Mouse (Mus musculus) neural tube, embryonic 12.5 days (tissue): ENCODE measurements around the gene Dohh. TPM values are rescaled to one million over a fixed set of nuclear protein-coding genes. Genes with fewer than 3 reads are reported as not detected.
A peak's percentile ranks its signal among the peaks of the same experiment; 100 is the strongest.

ENCODE experiments used
- ATAC-seq: fragments of 200-750 bp; cut with Nextera tagmentation; 2 replicates; pipeline ENCODE4 v1.8.0; 2017; ENCODE audit warnings: low read depth, mild to moderate bottlenecking, moderate TSS enrichment, moderate library complexity; ENCODE audit not compliant: low FRiP score
- H3K27ac ChIP-seq: fragments of 300-500 bp; sonication (generic); 2 replicates; pipeline ENCODE4 v1.5.1; 2016
- H3K27me3 ChIP-seq: fragments of 300-500 bp; sonication (generic); replicated peaks from 2 replicates; pipeline ENCODE4 v1.6.1; 2016; ENCODE audit warnings: mild to moderate bottlenecking
- H3K36me3 ChIP-seq: fragments of 300-500 bp; sonication (generic); 2 replicates; pipeline ENCODE4 v1.6.1; 2016; ENCODE audit warnings: mild to moderate bottlenecking
- H3K4me1 ChIP-seq: fragments of 300-500 bp; sonication (generic); 2 replicates; pipeline ENCODE4 v1.6.1; 2016
- H3K4me2 ChIP-seq: fragments of 300-500 bp; sonication (generic); replicated peaks from 2 replicates; pipeline ENCODE4 v1.6.1; 2016; ENCODE audit warnings: mild to moderate bottlenecking
- H3K4me3 ChIP-seq: fragments of 300-500 bp; sonication (generic); 2 replicates; pipeline ENCODE4 v1.5.1; 2016
- H3K9ac ChIP-seq: fragments of 300-500 bp; sonication (generic); 2 replicates; pipeline ENCODE4 v1.6.1; 2016; ENCODE audit warnings: mild to moderate bottlenecking
- H3K9me3 ChIP-seq: fragments of 300-500 bp; sonication (generic); 2 replicates; pipeline ENCODE4 v1.6.1; 2016; ENCODE audit warnings: mild to moderate bottlenecking
- WGBS: fragments of 180-500 bp; shearing (Covaris S2); methylation state at CpG from one replicate; pipeline ENCODE4 v1.1.7; 2016; 5-methylcytosine and 5-hydroxymethylcytosine counted together
- polyA plus RNA-seq: library from polyadenylated mRNA; unstranded; fragments of >200 nt; fragmentation: Nextera tagmentation; extraction: Ambion mirVana; gene quantifications from 2 replicates; pipeline ENCODE4 v1.2.1, GENCODE M21; 2016

The Dohh gene
- polyA plus RNA-seq, 1 experiment from 2014 or later, result 75.6 TPM

GRCm38 (mm10) chr10:81390678-81390965 lies 6.4 kb downstream of the Dohh start:
- no peak overlapping the region for H3K9ac ChIP-seq
- H3K4me2 ChIP-seq, result no peak overlapping the region
- peaks cover 30% of the 10 kb centered on the region for H3K36me3 ChIP-seq
- H3K27ac ChIP-seq, result no peak overlapping the region
- no peak for ATAC-seq
- H3K4me1 ChIP-seq, result peaks cover 28% of the 10 kb centered on the region
- H3K27me3 ChIP-seq, result no peaks in the 10 kb centered on the region
- H3K9me3 ChIP-seq, result no peaks in the 10 kb centered on the region
- no peak overlapping the region for H3K4me3 ChIP-seq
- 90% methylated on average over 13 of the region's 13 CpGs for WGBS

GRCm38 (mm10) chr10:81392270-81392669 lies 8.0 kb downstream of the Dohh start:
- peaks cover 34% of the 10 kb centered on the region for H3K4me1 ChIP-seq
- H3K27ac ChIP-seq, result no peak overlapping the region
- no peaks in the 10 kb centered on the region for H3K9me3 ChIP-seq
- no peaks in the 10 kb centered on the region for H3K27me3 ChIP-seq
- WGBS, result 86% methylated on average over 6 of the region's 6 CpGs
- peaks cover 14% of the 10 kb centered on the region for H3K36me3 ChIP-seq
- no peak for ATAC-seq
- no peak overlapping the region for H3K9ac ChIP-seq
- H3K4me2 ChIP-seq, result no peak overlapping the region
- no peak overlapping the region for H3K4me3 ChIP-seq

GRCm38 (mm10) chr10:81392781-81393185 lies 8.6 kb downstream of the Dohh start, which contains the start of gene Smim24:
TSS of gene Smim24 (plus strand) at chr10:81393051.
- no peak for ATAC-seq
- Histone ChIP-seq H3K4me1 (peaks cover 37% of the 10 kb centered on the region), H3K4me3 (peak within 1 kb of the TSS; percentile 11; the same call in 1 of the 2 replicates), H3K9me3 (no peaks in the 10 kb centered on the region), H3K9ac (peak within 1 kb of the TSS; percentile 44; the same call in 1 of the 2 replicates), H3K4me2 (peak within 1 kb of the TSS; percentile 51), H3K27me3 (no peaks in the 10 kb centered on the region), H3K36me3 (peaks cover 13% of the 10 kb centered on the region), H3K27ac (no peak within 1 kb of the TSS)
- WGBS, result 65% methylated on average over 14 of the region's 14 CpGs

- Histone ChIP-seq H3K9me3 (no peaks in the 10 kb centered on the region), H3K36me3 (peaks cover 5% of the 10 kb centered on the region), H3K27ac (no peak overlapping the region), H3K9ac (peak overlapping the region; percentile 44; the same call in 1 of the 2 replicates), H3K4me2 (peak overlapping the region; percentile 51), H3K4me3 (peak overlapping the region; percentile 11; the same call in 1 of the 2 replicates), H3K4me1 (peaks cover 37% of the 10 kb centered on the region), H3K27me3 (no peaks in the 10 kb centered on the region)
- WGBS, result 8% methylated on average over 19 of the region's 19 CpGs
- ATAC-seq, result no peak
These were observed 9.3 kb downstream of the Dohh start for GRCm38 (mm10) chr10:81393456-81394063.

GRCm38 (mm10) chr10:81395127-81395526 lies 10.9 kb downstream of the Dohh start:
- Histone ChIP-seq H3K4me3 (no peak overlapping the region), H3K9ac (no peak overlapping the region)

DNA sequence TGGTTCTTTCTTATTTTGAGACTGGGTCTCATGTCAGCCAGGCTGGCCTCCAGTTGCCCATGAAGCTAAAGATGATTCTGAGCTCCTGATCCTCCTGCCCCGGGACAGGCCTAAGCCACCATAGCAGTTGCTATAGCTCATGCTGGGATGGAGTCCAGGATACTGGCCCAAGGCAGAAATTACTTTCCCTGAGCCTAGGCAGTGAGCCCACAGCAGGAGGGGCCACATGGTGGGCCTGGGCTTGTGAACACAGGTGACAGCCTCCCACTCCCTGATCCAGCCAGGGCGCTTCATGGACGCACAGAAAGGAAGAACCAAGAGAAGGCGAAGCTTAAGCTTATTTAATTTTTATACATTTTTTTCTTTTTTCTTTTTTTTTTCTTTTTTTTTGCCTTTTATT lies 11.6 kb downstream of the Dohh start:
- Histone ChIP-seq H3K9ac (no peak overlapping the region), H3K27me3 (no peaks in the 10 kb centered on the region), H3K9me3 (no peaks in the 10 kb centered on the region), H3K4me2 (no peak overlapping the region), H3K4me1 (peaks cover 45% of the 10 kb centered on the region), H3K4me3 (no peak overlapping the region), H3K36me3 (peaks cover 18% of the 10 kb centered on the region; the same call in 1 of the 2 replicates), H3K27ac (no peak overlapping the region)
- WGBS, result 81% methylated on average over 4 of the region's 4 CpGs
- ATAC-seq, result no peak

More at GRCm38 (mm10) chr10:81395127-81395526, 10.9 kb downstream of the Dohh start:
- no peak overlapping the region for H3K4me2 ChIP-seq
- peaks cover 13% of the 10 kb centered on the region; the same call in 1 of the 2 replicates for H3K36me3 ChIP-seq
- no peaks in the 10 kb centered on the region for H3K27me3 ChIP-seq
- 19% methylated on average over 5 of the region's 5 CpGs for WGBS
- H3K4me1 ChIP-seq, result peaks cover 38% of the 10 kb centered on the region
- H3K9me3 ChIP-seq, result no peaks in the 10 kb centered on the region
- ATAC-seq, result no peak
- no peak overlapping the region for H3K27ac ChIP-seq

DNA sequence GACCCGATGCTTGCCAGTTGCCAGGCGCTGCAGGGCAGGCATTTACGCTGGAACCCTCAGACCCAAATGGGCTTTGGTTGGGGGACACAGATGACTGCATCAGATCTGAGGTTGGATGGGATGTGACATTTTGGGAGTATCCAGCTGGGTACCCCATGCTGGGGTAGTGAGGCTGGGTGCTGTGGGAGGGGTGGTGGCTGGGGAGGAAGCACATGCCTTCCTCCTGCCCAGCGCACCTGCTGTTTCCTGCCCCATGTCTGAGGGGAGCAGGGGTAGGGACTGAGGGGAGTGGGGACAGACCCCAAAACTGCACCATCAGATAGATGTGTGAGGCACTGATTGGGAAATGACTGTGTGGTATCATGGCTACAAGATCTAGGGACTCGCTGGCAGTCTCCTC lies 12.5 kb downstream of the Dohh start:
- Histone ChIP-seq H3K9me3 (no peaks in the 10 kb centered on the region), H3K36me3 (peaks cover 18% of the 10 kb centered on the region; the same call in 1 of the 2 replicates), H3K27me3 (no peaks in the 10 kb centered on the region), H3K9ac (no peak overlapping the region), H3K4me1 (peaks cover 53% of the 10 kb centered on the region), H3K4me3 (no peak overlapping the region), H3K27ac (no peak overlapping the region), H3K4me2 (no peak overlapping the region)
- WGBS, result 61% methylated on average over 5 of the region's 5 CpGs
- no peak for ATAC-seq

GRCm38 (mm10) chr10:81399296-81399695 lies 15.1 kb downstream of the Dohh start:
- whole genome bisulfite sequencing, result 62% methylated on average over 5 of the region's 5 CpGs
- H3K9ac ChIP-seq, result no peak overlapping the region
- no peak for ATAC-seq
- peaks cover 21% of the 10 kb centered on the region; the same call in 1 of the 2 replicates for H3K36me3 ChIP-seq
- H3K27me3 ChIP-seq, result no peaks in the 10 kb centered on the region
- peaks cover 59% of the 10 kb centered on the region for H3K4me1 ChIP-seq
- H3K4me2 ChIP-seq, result peak overlapping the region; percentile 40; the same call in 1 of the 2 replicates
- H3K4me3 ChIP-seq, result no peak overlapping the region
- no peak overlapping the region for H3K27ac ChIP-seq
- no peaks in the 10 kb centered on the region for H3K9me3 ChIP-seq

- Histone ChIP-seq H3K4me3 (no peak overlapping the region), H3K36me3 (peaks cover 26% of the 10 kb centered on the region; the same call in 1 of the 2 replicates), H3K9ac (no peak overlapping the region), H3K4me2 (peak overlapping the region; percentile 40), H3K9me3 (no peaks in the 10 kb centered on the region), H3K4me1 (peaks cover 59% of the 10 kb centered on the region), H3K27me3 (0 out of 2 replicates have a peak, but pooled peaks cover 5% of the 10 kb centered on the region), H3K27ac (no peak overlapping the region)
- 71% methylated on average over 18 of the region's 18 CpGs for WGBS
- ATAC-seq, result no peak
These were observed 15.6 kb downstream of the Dohh start for GRCm38 (mm10) chr10:81399798-81400308.

GRCm38 (mm10) chr10:81400371-81401204 lies 16.4 kb downstream of the Dohh start:
- Histone ChIP-seq H3K9ac (peak overlapping the region; percentile 40; the same call in 1 of the 2 replicates), H3K4me3 (no peak overlapping the region), H3K27ac (peak overlapping the region; percentile 37; the same call in 1 of the 2 replicates), H3K9me3 (no peaks in the 10 kb centered on the region), H3K4me1 (peaks cover 59% of the 10 kb centered on the region), H3K4me2 (peak overlapping the region; percentile 40), H3K36me3 (peaks cover 29% of the 10 kb centered on the region; the same call in 1 of the 2 replicates), H3K27me3 (0 out of 2 replicates have a peak, but pooled peaks cover 7% of the 10 kb centered on the region)
- 44% methylated on average over 22 of the region's 22 CpGs for WGBS
- ATAC-seq, result no peak

GRCm38 (mm10) chr10:81401205-81401520 lies 16.9 kb downstream of the Dohh start:
- H3K9me3 ChIP-seq, result no peaks in the 10 kb centered on the region
- H3K27me3 ChIP-seq, result 0 out of 2 replicates have a peak, but pooled peaks cover 7% of the 10 kb centered on the region
- ATAC-seq, result peak; percentile 8; the same call in 1 of the 2 replicates
- peaks cover 59% of the 10 kb centered on the region for H3K4me1 ChIP-seq
- peak overlapping the region; percentile 45 for H3K4me2 ChIP-seq
- H3K4me3 ChIP-seq, result no peak overlapping the region
- H3K27ac ChIP-seq, result peak overlapping the region; percentile 90
- peaks cover 34% of the 10 kb centered on the region for H3K36me3 ChIP-seq
- WGBS, result 20% methylated on average over 10 of the region's 10 CpGs
- no peak overlapping the region for H3K9ac ChIP-seq
